Mouse (Mus musculus): Measurements from ENCODE around the gene Grin2d. TPM values are rescaled to one million over a fixed set of nuclear protein-coding genes. Genes with fewer than 3 reads are reported as not detected.

Grin2d gene
- polyA plus RNA-seq, 1 experiment from 2014 or later: 0.37 TPM

DNA sequence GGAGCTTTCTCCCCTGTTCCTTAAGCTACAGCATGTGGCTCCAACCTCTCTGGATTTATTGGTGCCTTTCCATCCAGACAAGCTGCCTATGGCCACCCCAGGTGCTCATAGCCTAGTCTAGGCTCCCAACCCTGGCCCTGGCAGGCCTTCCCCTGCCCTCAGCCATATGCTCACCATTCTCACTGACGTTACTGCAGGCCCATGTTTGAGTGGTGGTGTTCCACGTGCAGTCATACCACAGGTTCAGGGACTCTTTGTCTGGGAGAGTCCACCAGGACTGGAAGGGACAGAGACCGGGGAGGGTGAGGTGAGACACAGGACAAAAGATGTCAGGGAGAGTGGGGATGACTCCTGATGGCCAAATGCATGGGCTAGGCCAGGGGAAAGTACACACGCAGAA lies 41.6 kb upstream of the Grin2d start:
- DNase-seq (ENCODE audit: low spot score) (no peak), ATAC-seq (replicated peaks; ENCODE audit: low FRiP score, low TSS enrichment, low read depth) (no peak)
- Histone ChIP-seq H3K36me3 (ENCODE audit: control insufficient read depth, insufficient read depth, low read length) (peaks cover 9% of the 10 kb centered on the region; the same call in 1 of the 2 replicates), H3K4me3 (ENCODE audit: low read depth, low read length) (peak overlapping the region; percentile 60), H3K4me2 (ENCODE audit: low read length) (peak overlapping the region; percentile 60), H3K27ac (ENCODE audit: low read depth) (0 out of 2 replicates have a peak overlapping the region, but pooled peaks have one; percentile 93), H3K27me3 (replicated peaks; ENCODE audit: control insufficient read depth, insufficient read depth, low read length) (no peaks in the 10 kb centered on the region), H3K9ac (ENCODE audit: low read length) (peak overlapping the region; percentile 58; the same call in 1 of the 2 replicates), H3K4me1 (replicated peaks; ENCODE audit: control insufficient read depth, insufficient read depth, low read length) (peaks cover 64% of the 10 kb centered on the region), H3K9me3 (ENCODE audit: control insufficient read depth, low read length) (no peaks in the 10 kb centered on the region)
- WGBS: 72% methylated on average over 4 of the region's 4 CpGs

DNA sequence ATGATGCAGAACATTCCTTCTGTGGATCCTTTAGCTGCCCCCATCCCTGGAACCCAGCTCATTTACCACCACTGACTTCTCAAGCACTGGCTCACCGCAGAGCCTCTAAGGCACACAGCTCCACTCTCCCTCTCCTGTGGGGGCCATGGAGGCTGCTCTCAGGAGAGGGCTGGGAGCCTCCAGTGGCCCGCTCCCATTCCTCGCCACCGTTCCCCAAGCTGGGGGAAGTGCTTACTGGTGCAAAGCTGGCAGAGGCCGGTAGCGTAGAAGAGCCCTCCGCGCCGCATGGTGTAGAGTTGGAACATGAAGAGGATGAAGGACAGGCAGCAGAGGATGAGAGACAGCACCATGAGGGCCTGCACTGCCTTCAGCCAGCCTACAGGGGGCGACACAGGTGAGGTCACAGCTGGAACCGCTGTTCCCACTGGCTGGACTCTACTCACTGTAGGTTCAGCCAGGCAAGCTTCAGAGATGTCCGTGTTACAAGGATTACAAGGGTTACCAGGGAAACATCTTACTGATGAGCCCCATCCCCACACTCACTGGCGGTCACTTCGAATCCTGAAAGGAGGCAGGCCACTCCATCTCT lies 41.0 kb upstream of the Grin2d start:
- ATAC-seq (replicated peaks; ENCODE audit: low FRiP score, low TSS enrichment, low read depth): no peak
- Histone ChIP-seq H3K4me2 (ENCODE audit: low read length) (peak overlapping the region; percentile 60), H3K9ac (ENCODE audit: low read length) (no peak overlapping the region), H3K27ac (ENCODE audit: low read depth) (no peak overlapping the region), H3K27me3 (replicated peaks; ENCODE audit: control insufficient read depth, insufficient read depth, low read length) (no peaks in the 10 kb centered on the region), H3K36me3 (ENCODE audit: control insufficient read depth, insufficient read depth, low read length) (peaks cover 9% of the 10 kb centered on the region; the same call in 1 of the 2 replicates), H3K9me3 (ENCODE audit: control insufficient read depth, low read length) (no peaks in the 10 kb centered on the region), H3K4me1 (replicated peaks; ENCODE audit: control insufficient read depth, insufficient read depth, low read length) (peaks cover 64% of the 10 kb centered on the region), H3K4me3 (ENCODE audit: low read depth, low read length) (no peak overlapping the region)
- DNase-seq (ENCODE audit: low spot score): no peak
- 74% methylated on average over 14 of the region's 14 CpGs for WGBS

DNA sequence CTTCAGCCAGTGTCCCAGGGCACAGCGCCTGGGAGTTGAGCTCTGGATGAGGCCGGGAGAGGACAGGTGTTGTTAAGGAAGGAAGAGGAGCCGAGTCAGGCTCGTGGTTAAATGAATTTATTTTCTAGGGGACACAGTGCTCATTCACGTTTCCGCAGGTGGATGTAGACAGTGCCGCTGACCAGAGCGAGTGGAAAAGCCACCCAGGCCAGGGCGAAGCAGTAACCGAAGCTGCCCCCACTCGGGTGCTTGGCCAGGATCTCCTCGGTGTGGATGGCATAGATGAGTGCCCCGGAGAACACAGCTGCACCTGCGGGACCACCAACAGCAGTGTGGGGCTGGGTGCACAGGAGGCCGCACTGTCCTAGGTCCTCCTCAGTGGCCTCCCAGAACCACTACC lies 39.7 kb upstream of the Grin2d start:
- Histone ChIP-seq H3K36me3 (ENCODE audit: control insufficient read depth, insufficient read depth, low read length) (peaks cover 9% of the 10 kb centered on the region; the same call in 1 of the 2 replicates), H3K27ac (ENCODE audit: low read depth) (peak overlapping the region; percentile 91; the same call in 1 of the 2 replicates), H3K4me1 (replicated peaks; ENCODE audit: control insufficient read depth, insufficient read depth, low read length) (peaks cover 64% of the 10 kb centered on the region), H3K4me2 (ENCODE audit: low read length) (0 out of 2 replicates have a peak overlapping the region, but pooled peaks have one; percentile 60), H3K27me3 (replicated peaks; ENCODE audit: control insufficient read depth, insufficient read depth, low read length) (no peaks in the 10 kb centered on the region), H3K4me3 (ENCODE audit: low read depth, low read length) (no peak overlapping the region), H3K9me3 (ENCODE audit: control insufficient read depth, low read length) (no peaks in the 10 kb centered on the region), H3K9ac (ENCODE audit: low read length) (no peak overlapping the region)
- no peak for ATAC-seq (replicated peaks; ENCODE audit: low FRiP score, low TSS enrichment, low read depth)
- 87% methylated on average over 15 of the region's 15 CpGs for WGBS
- DNase-seq (ENCODE audit: low spot score): no peak

DNA sequence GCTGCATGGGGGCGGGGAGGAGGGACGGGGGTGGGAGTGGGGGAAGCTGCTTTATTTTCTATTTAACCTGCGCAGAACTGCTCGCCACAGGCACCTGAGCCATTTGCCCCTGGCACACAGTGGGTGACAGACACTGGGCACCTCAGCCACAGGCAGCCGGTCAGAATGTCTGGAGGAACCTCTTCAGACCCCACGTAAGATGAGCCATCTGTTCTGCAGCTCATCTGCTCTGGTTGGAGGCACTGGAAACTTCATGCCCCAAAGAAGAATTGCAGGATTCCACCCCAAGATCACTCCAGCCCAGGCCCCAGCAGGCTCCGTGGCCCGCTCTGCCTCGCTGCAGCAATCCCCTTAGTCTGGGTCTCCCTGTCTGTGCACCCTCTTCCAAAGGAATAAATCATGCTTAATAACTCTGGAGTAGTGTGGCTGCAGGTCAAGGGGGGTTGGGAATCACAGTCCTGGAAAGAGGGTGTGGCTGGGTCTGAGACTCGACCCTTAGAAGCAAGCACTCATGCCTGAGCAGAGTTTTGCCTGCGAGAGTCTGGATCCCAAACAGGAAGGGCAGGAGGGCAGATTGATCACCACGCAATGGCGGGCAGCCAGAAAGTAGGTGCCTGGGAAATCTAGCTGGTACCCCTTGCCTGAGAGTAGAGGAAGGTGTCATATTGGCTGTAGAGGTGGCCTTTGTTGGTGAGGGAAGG lies 39.0 kb upstream of the Grin2d start:
- H3K27ac ChIP-seq (ENCODE audit: low read depth): peak overlapping the region; percentile 91
- peaks cover 57% of the 10 kb centered on the region for H3K4me1 ChIP-seq (replicated peaks; ENCODE audit: control insufficient read depth, insufficient read depth, low read length)
- DNase-seq (ENCODE audit: low spot score) (peak; percentile 63), ATAC-seq (replicated peaks; ENCODE audit: low FRiP score, low TSS enrichment, low read depth) (peak; percentile 47)
- no peaks in the 10 kb centered on the region for H3K27me3 ChIP-seq (replicated peaks; ENCODE audit: control insufficient read depth, insufficient read depth, low read length)
- no peaks in the 10 kb centered on the region for H3K9me3 ChIP-seq (ENCODE audit: control insufficient read depth, low read length)
- peaks cover 9% of the 10 kb centered on the region; the same call in 1 of the 2 replicates for H3K36me3 ChIP-seq (ENCODE audit: control insufficient read depth, insufficient read depth, low read length)
- peak overlapping the region; percentile 60 for H3K4me2 ChIP-seq (ENCODE audit: low read length)
- peak overlapping the region; percentile 37 for H3K9ac ChIP-seq (ENCODE audit: low read length)
- H3K4me3 ChIP-seq (ENCODE audit: low read depth, low read length): peak overlapping the region; percentile 30; the same call in 1 of the 2 replicates
- 11% methylated on average over 13 of the region's 13 CpGs for WGBS

DNA sequence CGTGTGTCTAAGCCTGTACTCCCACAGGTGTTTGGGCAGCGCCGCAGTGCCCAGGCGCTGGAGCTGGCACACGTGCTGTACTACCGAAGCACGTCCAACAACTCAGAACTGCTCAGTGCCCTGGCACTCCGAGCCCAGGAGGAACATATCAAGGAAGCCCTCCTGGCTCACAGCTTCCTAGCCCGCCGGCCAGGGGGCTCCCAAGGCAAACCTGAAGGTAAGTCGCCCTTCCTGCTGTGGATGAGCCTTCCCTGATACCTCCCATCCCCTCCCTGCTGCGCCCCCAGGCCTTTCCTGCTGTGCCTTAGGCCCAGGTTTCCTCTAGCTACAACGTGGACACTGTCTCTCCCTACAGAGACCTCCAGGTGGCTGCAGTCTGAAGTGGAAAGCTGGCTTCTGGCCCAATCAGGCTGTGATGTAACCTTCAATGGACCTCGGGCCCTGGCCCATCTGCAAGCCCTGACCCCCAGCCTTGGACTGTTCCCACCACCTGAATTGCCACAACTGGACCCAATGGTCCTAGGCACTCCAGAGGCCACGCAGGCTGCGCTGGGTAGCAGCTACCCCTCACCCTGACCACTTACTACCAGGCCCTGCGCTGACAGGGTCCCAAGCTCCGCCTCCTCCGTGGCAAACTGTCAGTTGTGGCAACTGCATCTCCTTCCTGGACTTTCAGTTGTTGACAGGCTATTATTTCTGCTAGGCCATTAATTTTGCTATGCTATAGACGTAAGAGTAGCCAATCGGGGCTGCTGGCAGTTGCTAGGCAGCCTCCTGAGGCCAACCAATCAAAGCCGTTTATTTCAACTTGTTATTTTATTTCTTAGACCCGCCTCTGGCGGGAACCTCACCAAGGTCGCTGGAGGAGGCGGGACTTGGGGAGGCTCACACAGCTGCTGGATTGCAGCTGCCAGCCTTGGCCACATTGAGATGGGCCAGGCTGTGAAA lies 38.2 kb upstream of the Grin2d start:
- 33% methylated on average over 26 of the region's 26 CpGs for WGBS
- ATAC-seq (replicated peaks; ENCODE audit: low FRiP score, low TSS enrichment, low read depth) (peak; percentile 73), DNase-seq (ENCODE audit: low spot score) (peak; percentile 81)
- peak overlapping the region; percentile 37 for H3K9ac ChIP-seq (ENCODE audit: low read length)
- peaks cover 49% of the 10 kb centered on the region for H3K4me1 ChIP-seq (replicated peaks; ENCODE audit: control insufficient read depth, insufficient read depth, low read length)
- H3K27ac ChIP-seq (ENCODE audit: low read depth): peak overlapping the region; percentile 91
- H3K4me2 ChIP-seq (ENCODE audit: low read length): peak overlapping the region; percentile 60
- no peaks in the 10 kb centered on the region for H3K9me3 ChIP-seq (ENCODE audit: control insufficient read depth, low read length)
- peak overlapping the region; percentile 30 for H3K4me3 ChIP-seq (ENCODE audit: low read depth, low read length)
- peaks cover 9% of the 10 kb centered on the region; the same call in 1 of the 2 replicates for H3K36me3 ChIP-seq (ENCODE audit: control insufficient read depth, insufficient read depth, low read length)
- no peaks in the 10 kb centered on the region for H3K27me3 ChIP-seq (replicated peaks; ENCODE audit: control insufficient read depth, insufficient read depth, low read length)

DNA sequence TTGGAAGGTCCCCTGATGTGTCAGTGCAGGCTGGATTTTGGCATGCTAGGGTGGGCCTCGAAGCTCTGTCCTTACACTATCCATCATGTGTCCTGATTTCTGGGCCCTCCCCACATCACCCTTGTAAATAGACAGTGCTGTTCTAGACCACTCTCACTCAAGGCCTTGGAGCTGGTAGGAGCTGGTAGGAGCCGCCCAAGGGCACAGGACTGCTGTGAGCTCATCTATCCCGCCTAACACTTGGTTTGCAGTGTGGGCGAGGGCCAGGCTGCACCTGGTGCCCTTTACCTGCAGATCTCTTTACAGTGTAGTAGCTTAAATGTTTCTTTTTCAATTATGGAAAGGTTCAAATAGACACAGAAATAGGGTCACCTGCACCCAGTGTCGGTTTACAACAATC lies 36.8 kb upstream of the Grin2d start:
- Histone ChIP-seq H3K4me3 (ENCODE audit: low read depth, low read length) (no peak overlapping the region), H3K9me3 (ENCODE audit: control insufficient read depth, low read length) (no peaks in the 10 kb centered on the region), H3K9ac (ENCODE audit: low read length) (no peak overlapping the region), H3K4me2 (ENCODE audit: low read length) (no peak overlapping the region), H3K27ac (ENCODE audit: low read depth) (no peak overlapping the region), H3K27me3 (replicated peaks; ENCODE audit: control insufficient read depth, insufficient read depth, low read length) (no peaks in the 10 kb centered on the region), H3K4me1 (replicated peaks; ENCODE audit: control insufficient read depth, insufficient read depth, low read length) (peaks cover 38% of the 10 kb centered on the region), H3K36me3 (ENCODE audit: control insufficient read depth, insufficient read depth, low read length) (peaks cover 9% of the 10 kb centered on the region; the same call in 1 of the 2 replicates)
- WGBS: 91% methylated on average over 5 of the region's 5 CpGs
- DNase-seq (ENCODE audit: low spot score) (no peak), ATAC-seq (replicated peaks; ENCODE audit: low FRiP score, low TSS enrichment, low read depth) (no peak)

DNA sequence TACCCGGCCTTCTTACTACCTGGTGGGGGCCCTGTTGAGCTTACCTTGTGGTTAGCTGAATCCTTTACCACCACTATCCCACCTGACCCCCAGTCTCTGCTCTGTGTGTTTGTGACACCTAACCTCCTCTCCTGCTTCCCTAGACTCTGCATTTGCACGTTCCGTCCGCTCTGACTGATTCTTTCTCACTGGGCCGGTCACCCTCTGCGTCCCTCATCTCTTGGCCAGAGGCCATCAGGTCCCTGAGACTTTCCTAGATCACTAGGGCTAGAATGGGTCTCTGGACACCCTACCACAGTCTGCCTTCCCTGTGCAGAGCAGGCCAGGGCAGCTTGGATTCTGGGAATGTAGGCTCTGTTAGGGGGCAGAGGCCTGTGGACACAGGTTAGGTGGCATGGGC lies 35.9 kb upstream of the Grin2d start:
- Histone ChIP-seq H3K27ac (ENCODE audit: low read depth) (no peak overlapping the region), H3K4me1 (replicated peaks; ENCODE audit: control insufficient read depth, insufficient read depth, low read length) (peaks cover 29% of the 10 kb centered on the region), H3K9ac (ENCODE audit: low read length) (no peak overlapping the region), H3K36me3 (ENCODE audit: control insufficient read depth, insufficient read depth, low read length) (peaks cover 14% of the 10 kb centered on the region), H3K9me3 (ENCODE audit: control insufficient read depth, low read length) (no peaks in the 10 kb centered on the region), H3K4me3 (ENCODE audit: low read depth, low read length) (no peak overlapping the region), H3K4me2 (ENCODE audit: low read length) (no peak overlapping the region), H3K27me3 (replicated peaks; ENCODE audit: control insufficient read depth, insufficient read depth, low read length) (no peaks in the 10 kb centered on the region)
- no peak for ATAC-seq (replicated peaks; ENCODE audit: low FRiP score, low TSS enrichment, low read depth)
- 82% methylated on average over 6 of the region's 6 CpGs for WGBS
- DNase-seq (ENCODE audit: low spot score): no peak

DNA sequence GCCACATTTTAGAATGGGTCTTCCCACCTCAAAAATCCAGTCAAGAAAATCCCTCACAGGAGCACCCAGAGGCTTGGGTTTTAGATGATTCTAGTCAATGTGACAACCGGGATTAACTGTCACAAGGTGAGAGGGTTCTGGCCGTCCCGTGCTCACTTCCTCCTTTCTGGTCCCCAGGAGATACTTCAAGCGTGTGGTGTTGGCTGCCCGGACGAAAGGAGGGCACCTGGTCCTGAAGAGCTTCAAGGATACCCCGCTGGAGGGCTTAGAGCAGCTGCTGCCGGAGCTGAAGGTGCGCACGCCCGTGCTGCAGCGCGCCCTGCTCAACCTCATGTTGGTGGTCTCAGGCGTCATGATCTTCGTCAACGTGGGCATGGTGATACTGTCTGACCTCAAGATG lies 31.0 kb upstream of the Grin2d start:
- Histone ChIP-seq H3K4me3 (ENCODE audit: low read depth, low read length) (no peak overlapping the region), H3K27me3 (replicated peaks; ENCODE audit: control insufficient read depth, insufficient read depth, low read length) (no peaks in the 10 kb centered on the region), H3K4me1 (replicated peaks; ENCODE audit: control insufficient read depth, insufficient read depth, low read length) (no peaks in the 10 kb centered on the region), H3K9me3 (ENCODE audit: control insufficient read depth, low read length) (no peaks in the 10 kb centered on the region), H3K4me2 (ENCODE audit: low read length) (no peak overlapping the region), H3K9ac (ENCODE audit: low read length) (no peak overlapping the region), H3K36me3 (ENCODE audit: control insufficient read depth, insufficient read depth, low read length) (peaks cover 12% of the 10 kb centered on the region; the same call in 1 of the 2 replicates), H3K27ac (ENCODE audit: low read depth) (no peak overlapping the region)
- WGBS: 92% methylated on average over 16 of the region's 16 CpGs
- ATAC-seq (replicated peaks; ENCODE audit: low FRiP score, low TSS enrichment, low read depth) (no peak), DNase-seq (ENCODE audit: low spot score) (no peak)

All from intestine, embryonic 14.5 days (tissue).